Mouse (Mus musculus): Measurements from ENCODE around the gene Fam193b.

GRCm38 (mm10) chr13:55498906-55499305 is 72.0 kb downstream of the Fam193b start:
- no peak for TF ChIP-seq EP300 (IDR thresholded peaks at IDR 0.05)
- no peak for TF ChIP-seq CTCF (IDR thresholded peaks at IDR 0.05)
